Mouse (Mus musculus) kidney, embryonic 16.5 days (tissue): ENCODE results near the gene Rpl26. TPM values are rescaled to one million over a fixed set of nuclear protein-coding genes. Genes with fewer than 3 reads are reported as not detected.

Experiments
- ATAC-seq: fragments of 200-750 bp; cut with Nextera tagmentation; 2 replicates; pipeline ENCODE4 v1.8.0; 2017; ENCODE audit warnings: moderate TSS enrichment; ENCODE audit not compliant: low FRiP score, low TSS enrichment
- H3K27ac ChIP-seq: fragments of 300-500 bp; sonication (generic); 2 replicates; pipeline ENCODE4 v1.5.1; 2014; ENCODE audit warnings: low read length
- H3K27me3 ChIP-seq: fragments of 300-500 bp; sonication (generic); 2 replicates; pipeline ENCODE4 v1.6.1; 2014; ENCODE audit warnings: low read length, control low read depth, mixed read lengths; ENCODE audit not compliant: insufficient read depth
- H3K36me3 ChIP-seq: fragments of 300-500 bp; sonication (generic); 2 replicates; pipeline ENCODE4 v1.6.1; 2014; ENCODE audit warnings: low read length, control low read depth, mixed read lengths; ENCODE audit not compliant: insufficient read depth
- H3K4me1 ChIP-seq: fragments of 300-500 bp; sonication (generic); 2 replicates; pipeline ENCODE4 v1.6.1; 2014; ENCODE audit warnings: low read length, control low read depth, mixed read lengths; ENCODE audit not compliant: insufficient read depth
- H3K4me2 ChIP-seq: fragments of 300-500 bp; sonication (generic); replicated peaks from 2 replicates; pipeline ENCODE4 v1.6.1; 2014; ENCODE audit warnings: low read depth, low read length
- H3K4me3 ChIP-seq: fragments of 300-500 bp; sonication (generic); 2 replicates; pipeline ENCODE4 v1.5.1; 2014; ENCODE audit warnings: mild to moderate bottlenecking, low read length
- H3K9ac ChIP-seq: fragments of 300-500 bp; sonication (generic); replicated peaks from 2 replicates; pipeline ENCODE4 v1.6.1; 2014; ENCODE audit warnings: low read length
- H3K9me3 ChIP-seq: fragments of 300-500 bp; sonication (generic); 2 replicates; pipeline ENCODE4 v1.6.1; 2016; ENCODE audit warnings: low read length, control low read depth
- WGBS: fragments of 180-500 bp; shearing (Covaris S2); extraction: QIAGEN DNeasy Blood & Tissue Kit; methylation state at CpG from one replicate; pipeline ENCODE4 v1.1.7; 2014; 5-methylcytosine and 5-hydroxymethylcytosine counted together
- polyA plus RNA-seq: library from polyadenylated mRNA; unstranded; fragments of >200 nt; fragmentation: Nextera tagmentation; extraction: Ambion mirVana; gene quantifications from 2 replicates; pipeline ENCODE4 v1.2.1, GENCODE M21; 2015

Rpl26 gene
- polyA plus RNA-seq, 1 experiment from 2014 or later: 897 TPM

- ATAC-seq: no peak
- no peak overlapping the region for H3K4me2 ChIP-seq
- 83% methylated on average over 8 of the region's 8 CpGs for WGBS
These were observed 1.6 kb upstream of the Rpl26 start for GRCm38 (mm10) chr11:68899815-68900214.

DNA sequence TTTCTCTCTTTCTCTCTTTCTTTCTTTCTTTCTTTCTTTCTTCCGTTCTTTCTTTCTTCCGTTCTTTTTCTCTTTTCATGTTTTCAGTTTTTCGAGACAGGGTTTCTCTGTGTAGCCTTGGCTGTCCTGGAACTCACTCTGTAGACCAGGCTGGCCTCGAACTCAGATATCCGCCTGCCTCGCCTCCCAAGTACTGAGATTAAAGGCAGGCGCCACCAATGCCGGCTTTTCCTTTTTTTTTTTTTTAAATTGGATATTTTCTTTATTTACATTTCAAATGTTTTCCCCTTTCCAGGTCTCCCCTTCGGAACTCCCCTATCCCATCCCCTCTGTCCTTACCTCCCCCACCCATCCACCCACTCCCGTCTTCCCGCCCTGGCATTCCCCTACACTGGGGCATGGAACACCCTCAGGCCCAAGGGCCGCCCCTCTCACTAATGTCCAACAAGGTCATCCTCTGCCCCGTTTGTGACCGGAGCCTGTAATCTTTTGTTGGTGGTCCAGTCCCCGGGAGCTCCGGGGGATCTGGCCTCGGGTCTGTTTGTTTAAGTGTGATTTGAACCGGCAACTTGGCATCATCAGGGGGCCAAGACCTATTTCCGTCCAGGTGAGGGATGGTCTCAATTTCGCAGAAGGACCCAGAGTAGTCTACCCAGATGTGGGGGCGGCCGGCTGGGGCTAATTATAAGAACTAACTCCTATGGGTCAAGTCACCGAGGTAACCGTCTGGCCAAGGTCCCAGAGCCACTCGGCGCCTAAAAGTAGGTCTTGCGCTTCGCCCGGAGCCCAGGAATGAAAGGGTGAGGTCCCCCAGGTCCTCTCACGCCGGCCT is 648 bp upstream of the Rpl26 start:
- H3K4me2 ChIP-seq: peak overlapping the region; percentile 58
- WGBS: 27% methylated on average over 31 of the region's 31 CpGs
- no peak overlapping the region for H3K27ac ChIP-seq
- H3K9ac ChIP-seq: peak overlapping the region; percentile 68
- peak overlapping the region; percentile 100 for H3K4me3 ChIP-seq
- no peaks in the 10 kb centered on the region for H3K27me3 ChIP-seq
- ATAC-seq: peak; percentile 46
- H3K4me1 ChIP-seq: peaks cover 10% of the 10 kb centered on the region
- no peaks in the 10 kb centered on the region for H3K9me3 ChIP-seq
- H3K36me3 ChIP-seq: peaks cover 32% of the 10 kb centered on the region

More at GRCm38 (mm10) chr11:68899815-68900214, 1.6 kb upstream of the Rpl26 start:
- Histone ChIP-seq H3K9ac (no peak overlapping the region), H3K36me3 (peaks cover 23% of the 10 kb centered on the region; the same call in 1 of the 2 replicates), H3K4me3 (no peak overlapping the region), H3K9me3 (no peaks in the 10 kb centered on the region), H3K4me1 (peaks cover 10% of the 10 kb centered on the region), H3K27me3 (no peaks in the 10 kb centered on the region), H3K27ac (no peak overlapping the region)

- H3K9me3 ChIP-seq: no peaks in the 10 kb centered on the region
- H3K4me3 ChIP-seq: peak overlapping the region; percentile 100
- H3K27ac ChIP-seq: peak overlapping the region; percentile 88
- H3K9ac ChIP-seq: peak overlapping the region; percentile 98
- peak overlapping the region; percentile 86 for H3K4me2 ChIP-seq
- H3K36me3 ChIP-seq: peaks cover 39% of the 10 kb centered on the region
- ATAC-seq: no peak
- no peaks in the 10 kb centered on the region for H3K27me3 ChIP-seq
- H3K4me1 ChIP-seq: peaks cover 10% of the 10 kb centered on the region
- WGBS: under 1% methylated on average over 9 of the region's 10 CpGs
These were observed 623 bp downstream of the Rpl26 start for GRCm38 (mm10) chr11:68902047-68902364.

DNA sequence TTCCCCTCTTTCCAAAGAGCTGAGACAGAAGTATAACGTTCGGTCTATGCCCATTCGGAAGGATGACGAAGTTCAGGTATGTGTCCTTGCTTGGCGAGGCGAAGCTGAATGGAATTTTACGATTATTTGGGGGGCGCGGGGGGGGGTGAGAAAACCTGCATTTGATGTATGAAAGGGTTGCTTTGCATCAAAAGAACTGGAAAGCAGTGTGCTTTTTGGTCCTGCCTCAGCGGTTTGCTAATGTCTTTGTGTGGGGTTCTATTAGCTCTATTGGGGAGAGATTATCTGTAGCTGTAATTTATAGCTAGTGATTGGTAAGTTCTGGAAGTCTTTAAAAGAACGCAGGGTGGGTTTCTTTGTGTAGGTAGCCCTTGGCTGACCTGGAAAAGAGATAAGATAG is 984 bp downstream of the Rpl26 start:
- no peaks in the 10 kb centered on the region for H3K9me3 ChIP-seq
- peak overlapping the region; percentile 86 for H3K4me2 ChIP-seq
- under 1% methylated on average over 11 of the region's 11 CpGs for WGBS
- H3K27me3 ChIP-seq: no peaks in the 10 kb centered on the region
- peak overlapping the region; percentile 98 for H3K9ac ChIP-seq
- peaks cover 39% of the 10 kb centered on the region for H3K36me3 ChIP-seq
- peak overlapping the region; percentile 100 for H3K4me3 ChIP-seq
- peak overlapping the region; percentile 88; the same call in 1 of the 2 replicates for H3K27ac ChIP-seq
- H3K4me1 ChIP-seq: peaks cover 10% of the 10 kb centered on the region
- ATAC-seq: no peak

GRCm38 (mm10) chr11:68902823-68903222 is 1.4 kb downstream of the Rpl26 start:
- WGBS: 77% methylated on average over 5 of the region's 5 CpGs
- Histone ChIP-seq H3K9ac (peak overlapping the region; percentile 98), H3K27ac (peak overlapping the region; percentile 40; the same call in 1 of the 2 replicates), H3K36me3 (peaks cover 39% of the 10 kb centered on the region), H3K9me3 (no peaks in the 10 kb centered on the region), H3K4me3 (peak overlapping the region; percentile 100), H3K4me1 (peaks cover 10% of the 10 kb centered on the region), H3K4me2 (peak overlapping the region; percentile 86), H3K27me3 (no peaks in the 10 kb centered on the region)
- ATAC-seq: no peak

- no peak for ATAC-seq
- Histone ChIP-seq H3K36me3 (peaks cover 39% of the 10 kb centered on the region), H3K9ac (no peak overlapping the region), H3K9me3 (no peaks in the 10 kb centered on the region), H3K4me3 (no peak overlapping the region), H3K27me3 (no peaks in the 10 kb centered on the region), H3K4me1 (peaks cover 10% of the 10 kb centered on the region), H3K27ac (no peak overlapping the region), H3K4me2 (no peak overlapping the region)
- WGBS: 94% methylated on average over 2 of the region's 2 CpGs
These were observed 2.4 kb downstream of the Rpl26 start for GRCm38 (mm10) chr11:68903775-68904174.

GRCm38 (mm10) chr11:68904375-68905137 is 3.2 kb downstream of the Rpl26 start:
- H3K9ac ChIP-seq: no peak overlapping the region
- 85% methylated on average over 8 of the region's 8 CpGs for WGBS
- no peak overlapping the region for H3K4me2 ChIP-seq
- no peak for ATAC-seq
- H3K36me3 ChIP-seq: peaks cover 39% of the 10 kb centered on the region
- no peaks in the 10 kb centered on the region for H3K27me3 ChIP-seq
- H3K27ac ChIP-seq: no peak overlapping the region
- H3K9me3 ChIP-seq: no peaks in the 10 kb centered on the region
- H3K4me1 ChIP-seq: peaks cover 10% of the 10 kb centered on the region
- no peak overlapping the region for H3K4me3 ChIP-seq

- H3K36me3 ChIP-seq: peaks cover 39% of the 10 kb centered on the region
These were observed 3.8 kb downstream of the Rpl26 start for GRCm38 (mm10) chr11:68905138-68905531.

GRCm38 (mm10) chr11:68905665-68906460 is 4.5 kb downstream of the Rpl26 start:
- no peak for ATAC-seq
- Histone ChIP-seq H3K27me3 (no peaks in the 10 kb centered on the region), H3K4me3 (no peak overlapping the region), H3K9ac (no peak overlapping the region), H3K4me2 (no peak overlapping the region), H3K36me3 (peaks cover 39% of the 10 kb centered on the region), H3K9me3 (no peaks in the 10 kb centered on the region), H3K27ac (peak overlapping the region; percentile 26; the same call in 1 of the 2 replicates), H3K4me1 (peaks cover 10% of the 10 kb centered on the region)
- WGBS: 88% methylated on average over 9 of the region's 9 CpGs

More at GRCm38 (mm10) chr11:68905138-68905531, 3.8 kb downstream of the Rpl26 start:
- no peak overlapping the region for H3K27ac ChIP-seq
- no peak overlapping the region for H3K4me2 ChIP-seq
- H3K9me3 ChIP-seq: no peaks in the 10 kb centered on the region
- H3K9ac ChIP-seq: no peak overlapping the region
- 90% methylated on average over 3 of the region's 3 CpGs for WGBS
- ATAC-seq: no peak
- H3K27me3 ChIP-seq: no peaks in the 10 kb centered on the region
- H3K4me1 ChIP-seq: peaks cover 10% of the 10 kb centered on the region
- no peak overlapping the region for H3K4me3 ChIP-seq
